Mouse (Mus musculus) induced T-regulatory cell, adult 2 months (primary cell): ENCODE data around the gene Gm21454.
"Not testable (repeated sequence)": the region's sequence is repeated elsewhere in the genome, so short reads cannot be mapped to it uniquely, and the experiment has no call there.

Experiments
- DNase-seq: peaks from one replicate; pipeline ENCODE4 v3.0.0-alpha.2; 2012; ENCODE audit warnings: low read depth

Gene Gm21454

DNA sequence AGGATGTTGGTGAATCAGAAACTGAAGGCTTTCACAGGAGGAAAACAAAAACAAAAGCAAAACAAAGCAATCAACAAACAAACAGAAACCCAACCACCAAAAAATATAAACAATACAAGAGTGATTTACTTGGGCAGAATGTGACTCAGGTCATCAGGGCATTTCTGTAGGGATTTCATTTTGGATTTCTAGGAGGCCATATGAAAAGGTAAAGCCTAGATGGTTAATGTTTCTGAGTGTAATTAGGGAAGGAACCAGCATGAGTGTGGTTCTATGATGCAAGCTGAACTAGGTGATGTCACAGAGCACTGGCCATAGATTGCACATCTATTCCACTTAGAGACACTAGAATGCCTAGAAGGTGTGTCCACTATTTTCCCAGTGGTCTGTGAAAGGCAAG, at the start of gene Gm21454, which contains the start of gene Gm21440:
Gm21454 (plus strand) TSS at position 352 of the 400 bp plus-strand sequence.
Gm21440 (plus strand) TSS at position 301 of the 400 bp plus-strand sequence.
- DNase-seq, result not testable (repeated sequence)

DNA sequence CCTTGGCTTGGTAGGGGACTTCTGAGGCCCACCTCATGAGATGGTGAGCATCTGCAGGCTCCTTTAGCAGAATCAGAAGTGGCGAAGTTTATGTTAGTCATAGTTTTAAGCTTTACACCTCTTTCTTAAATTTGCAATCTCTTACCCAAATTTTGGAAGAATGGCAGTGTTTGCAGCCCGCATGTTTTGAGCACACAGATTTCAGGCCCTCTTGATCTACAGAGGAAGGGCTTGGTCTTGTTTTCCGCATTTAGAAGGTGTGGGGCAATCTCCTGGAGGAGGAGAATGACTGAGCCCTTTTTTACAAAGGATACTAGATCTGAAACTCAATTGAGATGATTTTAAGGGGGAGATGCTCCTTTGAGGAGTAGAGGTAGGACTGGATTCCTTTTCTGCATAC, 28.4 kb upstream of the Gm21454 start, which contains the start of gene Gm21828:
Gm21828 (minus strand) TSS at position 101 of the 400 bp plus-strand sequence.
- not testable (repeated sequence) for DNase-seq

- DNase-seq, result not testable (repeated sequence)
Measured at GRCm38 (mm10) chrY:13348963-13349362, 96.7 kb downstream of the Gm21454 start, which contains the start of gene Gm21725. Gene Gm21725 (minus strand): TSS chrY:13349063.
